Mouse (Mus musculus) urinary bladder, adult 18-20 months (tissue): ENCODE results near the gene Cebpb.
A peak's percentile ranks its signal among the peaks of the same experiment; 100 is the strongest.

Experiments used
- DNase-seq, 2 experiments: peaks; one replicate each; pipeline ENCODE4 v3.0.0; 2022; ENCODE audit warnings: low spot score in 2 of 2, mixed read lengths in 2 of 2

Gene Cebpb

GRCm38 (mm10) chr2:167721159-167721882 is 32.6 kb downstream of the Cebpb start:
- peak in 1 of 2 experiments; percentile 50 for DNase-seq

GRCm38 (mm10) chr2:167722538-167722937 is 33.8 kb downstream of the Cebpb start:
- no peak for DNase-seq

GRCm38 (mm10) chr2:167723589-167724206 is 35.0 kb downstream of the Cebpb start:
- no peak for DNase-seq

GRCm38 (mm10) chr2:167725879-167726278 is 37.2 kb downstream of the Cebpb start:
- DNase-seq, result no peak

GRCm38 (mm10) chr2:167727161-167727560 is 38.4 kb downstream of the Cebpb start:
- DNase-seq, result no peak

GRCm38 (mm10) chr2:167730036-167730435 is 41.3 kb downstream of the Cebpb start:
- no peak for DNase-seq

- no peak for DNase-seq
Measured at GRCm38 (mm10) chr2:167731149-167731548, 42.4 kb downstream of the Cebpb start.

GRCm38 (mm10) chr2:167734861-167735260 is 46.1 kb downstream of the Cebpb start:
- no peak for DNase-seq

GRCm38 (mm10) chr2:167739030-167739429 is 50.3 kb downstream of the Cebpb start:
- no peak for DNase-seq
